13 mouse cellular contexts compared by ENCODE assay signal in genomic region chr4:97607169-97607568, GRCm38 (mm10).
"Had no signal": no experiment of that assay in that cellular context is flagged by ENCODE, and none has a peak within 500 bp of the region (broad histone marks: within the 10 kb centered on the region; RNA-seq: fewer than 3 reads in every experiment).

No protein-coding gene starts in this region.

- H3K36me3 ChIP-seq: kidney, embryonic 15.5 days; liver, embryonic 15.5 days; midbrain, embryonic 15.5 days; neural tube, embryonic 12.5 days had no signal

- H3K27me3 ChIP-seq: kidney, embryonic 15.5 days; liver, embryonic 15.5 days; midbrain, embryonic 15.5 days; neural tube, embryonic 12.5 days had no signal

- H3K4me2 ChIP-seq: kidney, embryonic 15.5 days; liver, embryonic 11.5 days; liver, embryonic 15.5 days; midbrain, embryonic 11.5 days; midbrain, embryonic 15.5 days; neural tube, embryonic 12.5 days had no signal

- ATAC-seq: midbrain, embryonic 15.5 days had no signal

- H3K4me1 ChIP-seq: kidney, embryonic 15.5 days had no signal

- H3K9ac ChIP-seq: kidney, embryonic 15.5 days; liver, embryonic 15.5 days; lung, embryonic 14.5 days; midbrain, embryonic 15.5 days; neural tube, embryonic 12.5 days had no signal

- H3K27ac ChIP-seq: kidney, embryonic 15.5 days; liver, embryonic 15.5 days; macrophage; midbrain, embryonic 15.5 days; neural tube, embryonic 12.5 days had no signal

- H3K9me3 ChIP-seq: kidney, embryonic 15.5 days; liver, embryonic 15.5 days; megakaryocyte, embryonic 14.5 days; midbrain, embryonic 15.5 days; neural tube, embryonic 12.5 days had no signal

- DNase-seq: kidney, postnatal 14 days; layer of hippocampus, postnatal 36 days; lung, postnatal 14 days; thymus, postnatal 36 days had no signal

- H3K4me3 ChIP-seq: kidney, embryonic 15.5 days; liver, embryonic 15.5 days; megakaryocyte, embryonic 14.5 days; midbrain, embryonic 15.5 days; neural tube, embryonic 12.5 days had no signal
